Mouse (Mus musculus) kidney, postnatal 36 days (tissue): ENCODE results near the gene Cutal.

Source experiments
- DNase-seq, 2 experiments: peaks; one replicate each; pipeline ENCODE4 v3.0.0; 2021 to 2022; ENCODE audit warnings: mixed read lengths in 2 of 2

Cutal gene

GRCm38 (mm10) chr2:34920144-34920543 lies 45.9 kb downstream of the Cutal start:
- no peak for DNase-seq

DNA sequence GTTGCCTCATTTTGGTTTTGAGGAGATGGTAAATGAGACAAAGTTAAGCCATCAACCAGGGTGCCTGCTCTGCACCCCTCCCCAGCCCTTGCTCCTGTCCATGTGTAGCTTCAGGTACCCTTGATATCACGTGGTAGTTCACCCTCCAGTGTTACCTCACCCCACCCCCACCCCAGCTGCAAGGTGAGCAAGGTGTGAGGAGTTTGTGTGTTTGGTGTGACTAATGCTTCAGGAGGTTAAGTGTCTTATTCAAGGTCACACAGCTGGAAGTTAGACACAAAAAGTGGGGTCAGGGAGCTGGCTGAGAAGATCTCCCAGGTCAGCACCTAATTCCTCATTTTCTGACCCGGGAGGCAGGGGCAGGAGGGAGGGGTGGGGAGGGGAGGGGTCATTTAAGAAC lies 48.5 kb downstream of the Cutal start:
- DNase-seq = no peak

DNA sequence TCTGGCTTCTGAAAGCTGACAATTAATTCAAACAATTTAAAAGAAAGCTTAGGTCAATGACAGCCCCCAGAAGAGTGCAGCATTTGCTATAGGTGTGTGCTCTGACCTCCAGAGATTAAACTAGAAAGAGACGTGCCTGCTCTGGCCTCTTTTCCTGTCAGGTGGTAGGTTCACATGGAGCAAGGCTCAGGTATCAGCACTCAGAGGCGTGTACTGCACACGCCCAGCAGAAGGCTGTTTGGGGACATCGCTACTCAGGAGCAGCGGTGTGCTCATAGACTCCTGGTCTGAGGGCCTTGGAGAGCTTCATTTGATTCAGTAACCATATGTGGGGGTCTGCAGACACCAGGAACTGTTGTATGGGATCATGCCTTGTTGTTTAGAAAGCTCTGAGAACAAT lies 53.1 kb downstream of the Cutal start:
- no peak for DNase-seq

DNA sequence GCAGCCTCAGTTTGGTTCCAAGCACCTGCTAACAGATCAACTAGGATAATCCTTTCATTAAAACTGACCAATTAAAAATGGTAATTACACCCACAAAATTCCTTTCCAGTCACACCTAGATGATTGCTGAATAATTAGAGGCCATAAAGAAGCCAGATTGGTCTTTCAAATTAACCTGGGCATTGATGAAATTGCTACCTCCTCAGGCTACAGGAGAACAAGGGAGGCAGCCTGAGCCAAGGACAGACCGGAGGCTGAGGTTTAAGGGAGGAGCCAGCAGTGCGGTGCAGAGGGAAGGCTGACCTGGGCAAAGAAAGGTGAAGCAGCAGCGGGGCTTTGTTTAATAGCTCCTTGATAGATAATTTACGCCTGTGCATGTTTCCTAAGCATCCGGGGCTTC lies 63.3 kb downstream of the Cutal start:
- DNase-seq = no peak

- DNase-seq = no peak
These were observed 64.3 kb downstream of the Cutal start for GRCm38 (mm10) chr2:34938269-34939208.

DNA sequence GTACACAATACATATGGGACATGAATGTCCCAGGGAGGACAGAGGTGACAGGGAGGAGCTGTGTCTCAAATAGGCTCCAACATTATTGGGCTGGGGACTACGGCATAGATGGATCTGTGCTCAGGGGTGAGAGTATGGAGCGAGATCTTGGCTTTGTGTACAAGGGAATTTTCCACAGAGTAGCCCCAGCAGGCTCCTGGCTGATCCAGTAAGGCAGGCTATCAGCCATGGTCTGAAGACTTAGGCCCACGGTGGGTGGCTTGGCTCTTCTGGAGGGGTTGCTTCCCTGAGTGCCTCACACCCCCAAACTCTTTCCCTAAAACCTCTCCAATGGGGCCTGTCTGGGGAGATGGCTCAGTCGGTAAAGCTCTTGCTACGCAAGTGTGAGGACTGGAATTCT lies 66.0 kb downstream of the Cutal start:
- no peak for DNase-seq

GRCm38 (mm10) chr2:34941061-34941675 lies 67.0 kb downstream of the Cutal start:
- DNase-seq = no peak
